Mouse (Mus musculus) brain, embryonic 14.5 days (tissue): Measurements from ENCODE around the gene Ccdc148.

Source experiments
- CTCF ChIP-seq: fragments of 200-500 bp; IDR thresholded peaks from 2 replicates; pipeline ENCODE4 v1.5.1; 2012; ENCODE audit warnings: inconsistent platforms, mild to moderate bottlenecking, moderate library complexity, borderline replicate concordance; ENCODE audit not compliant: insufficient read depth, insufficient read length; ENCODE audit errors: extremely low read depth
- POLR2A ChIP-seq: fragments of 200-500 bp; IDR thresholded peaks from 2 replicates; pipeline ENCODE4 v1.6.1; 2012; ENCODE audit warnings: mild to moderate bottlenecking, inconsistent platforms, borderline replicate concordance; ENCODE audit not compliant: poor library complexity, insufficient read depth, insufficient read length, severe bottlenecking; ENCODE audit errors: extremely low read depth

- TF ChIP-seq CTCF (no peak), POLR2A (no peak)
Measured at GRCm38 (mm10) chr2:59035206-59035605, 125.3 kb downstream of the Ccdc148 start.
